Mouse (Mus musculus) megakaryocyte-erythroid progenitor cell, adult 5-6 weeks (primary cell): Measurements from ENCODE around the gene Haghl. TPM values are rescaled to one million over a fixed set of nuclear protein-coding genes. Genes with fewer than 3 reads are reported as not detected.
"Not testable (repeated sequence)": the region's sequence is repeated elsewhere in the genome, so short reads cannot be mapped to it uniquely, and the experiment has no call there.

Experiments used
- ATAC-seq: replicated peaks from 2 replicates; pipeline ENCODE4 v1.8.0; 2016; ENCODE audit warnings: mild to moderate bottlenecking, inconsistent platforms; ENCODE audit not compliant: severe bottlenecking, poor library complexity, low FRiP score, low TSS enrichment
- total RNA-seq, 2 experiments: library from RNA; stranded (forward) in 1 of 2; stranded (reverse) in 1 of 2; fragments of 200-1000, 215-1000 nt in 1 of 2; fragments of >200 nt in 1 of 2; fragmentation: Nextera tagmentation in 1 of 2; gene quantifications; 2 replicates each; pipeline ENCODE4 v1.2.3; 2014 to 2017

Haghl gene
- total RNA-seq, 2 experiments from 2014 or later = 11.8 to 18.1 TPM

DNA sequence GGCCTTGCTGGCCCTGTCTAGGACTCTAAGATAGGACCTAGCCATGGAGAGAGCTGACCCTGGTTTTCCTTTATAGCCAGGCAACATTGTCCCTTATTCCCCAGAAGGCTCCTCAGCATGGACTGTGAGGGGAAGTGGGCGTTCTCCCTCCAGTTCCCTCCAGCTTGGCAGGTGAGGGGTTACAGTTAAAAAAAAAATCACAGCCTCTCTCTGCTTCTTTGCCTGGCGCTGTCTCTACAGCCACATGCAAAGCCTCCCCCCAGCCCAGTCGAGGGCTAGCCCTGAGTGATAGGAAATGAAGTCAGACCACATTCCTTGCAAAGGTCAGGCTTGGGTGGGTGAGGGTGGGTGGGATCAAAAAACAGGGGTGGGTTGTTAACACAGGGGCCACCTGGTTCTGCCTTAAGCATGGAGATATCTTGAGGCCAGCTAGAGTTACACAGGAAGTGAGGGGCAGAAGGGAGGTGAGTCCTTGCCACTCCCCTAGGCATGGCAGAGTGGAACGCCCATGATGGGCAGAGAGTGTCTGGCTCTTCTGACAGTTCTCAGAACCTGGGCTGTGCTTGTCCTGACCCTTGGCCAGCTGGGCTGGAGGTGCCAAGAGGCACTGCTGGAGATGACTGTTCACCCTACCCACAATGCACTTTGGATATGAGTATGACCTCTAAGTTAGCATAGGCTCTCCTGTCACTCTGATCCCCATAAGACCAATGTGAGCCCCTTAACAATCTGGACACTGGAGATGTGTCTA, 29.7 kb downstream of the Haghl start:
- ATAC-seq = no peak

DNA sequence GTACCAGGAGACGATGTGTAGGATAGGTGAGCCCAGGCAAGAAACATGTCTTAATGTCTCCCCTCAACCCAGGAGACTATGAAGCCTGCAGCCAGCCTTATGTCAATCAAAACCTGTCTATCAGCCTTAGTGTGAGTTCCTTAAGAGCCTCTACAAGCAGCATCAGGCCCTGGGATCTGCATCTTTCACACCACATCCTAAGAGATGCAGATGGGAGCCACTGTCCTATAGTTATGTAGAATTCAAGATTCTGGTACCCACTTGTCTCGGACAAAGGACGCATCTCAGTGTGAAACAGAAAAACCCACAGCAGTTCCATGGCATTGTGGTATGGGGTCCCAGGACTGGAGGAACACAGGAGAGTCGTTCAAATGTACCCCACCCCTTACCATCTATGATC, 30.4 kb downstream of the Haghl start:
- no peak for ATAC-seq

DNA sequence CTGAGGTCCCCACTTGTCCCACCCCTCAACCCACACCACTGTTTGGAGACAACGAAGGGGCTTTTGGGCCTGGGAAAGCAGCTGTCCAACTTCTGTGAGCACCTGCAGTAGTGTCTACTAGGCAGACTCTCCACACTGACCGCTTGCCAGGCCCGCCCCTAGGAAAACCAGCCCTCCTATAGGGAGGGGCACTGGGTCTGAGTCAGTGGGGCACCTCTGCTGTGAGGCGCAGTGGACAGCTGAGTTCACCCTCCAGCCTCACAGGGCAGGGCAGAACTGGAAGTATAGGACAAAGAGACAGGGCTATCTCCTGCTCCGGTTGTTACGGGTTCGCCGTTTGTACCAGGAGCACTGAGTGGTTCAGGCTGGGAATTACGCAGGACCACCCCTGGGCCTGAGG, 31.2 kb downstream of the Haghl start, which contains the start of gene Msln:
Msln (minus strand) TSS at position 138 of the 400 bp plus-strand sequence.
- ATAC-seq = no peak

DNA sequence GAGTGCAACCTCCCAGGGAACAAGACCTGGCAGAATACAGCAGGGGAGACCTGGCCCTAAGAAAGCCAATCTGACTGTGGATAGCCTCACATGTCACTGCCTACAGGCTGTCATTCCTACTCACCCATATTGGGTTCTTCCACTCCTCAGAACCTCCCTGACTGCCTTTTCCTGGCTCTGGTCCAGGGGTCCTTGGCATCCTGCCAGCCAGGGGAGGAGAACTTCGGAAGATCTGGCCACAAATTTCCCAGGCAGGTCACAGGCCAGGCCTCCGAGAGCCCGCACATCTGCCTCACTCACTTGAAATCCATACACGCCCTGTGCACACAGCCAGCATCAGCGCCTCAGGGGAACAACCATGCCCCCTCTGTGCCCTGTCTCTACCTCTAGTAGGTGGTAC, 34.0 kb downstream of the Haghl start:
- ATAC-seq = no peak

DNA sequence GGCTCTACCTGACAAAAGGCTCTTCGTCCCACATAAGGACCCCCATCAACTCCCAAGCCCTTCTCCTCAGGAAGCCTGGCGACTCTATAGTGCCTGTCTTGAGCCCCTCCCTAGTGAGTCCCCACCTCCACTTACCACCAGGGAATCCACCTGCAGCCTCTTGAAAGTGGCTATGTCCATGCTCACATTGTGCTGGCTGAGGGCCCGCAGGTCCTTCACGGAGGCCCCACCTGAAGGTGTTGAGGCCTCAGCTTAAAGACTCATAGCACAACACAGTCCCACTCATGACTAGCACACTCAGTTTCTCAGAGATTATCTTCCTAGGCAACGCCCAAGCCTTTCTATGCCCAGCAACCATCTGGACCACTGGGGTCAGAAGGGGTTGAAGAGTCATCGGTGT, 36.2 kb downstream of the Haghl start:
- no peak for ATAC-seq

DNA sequence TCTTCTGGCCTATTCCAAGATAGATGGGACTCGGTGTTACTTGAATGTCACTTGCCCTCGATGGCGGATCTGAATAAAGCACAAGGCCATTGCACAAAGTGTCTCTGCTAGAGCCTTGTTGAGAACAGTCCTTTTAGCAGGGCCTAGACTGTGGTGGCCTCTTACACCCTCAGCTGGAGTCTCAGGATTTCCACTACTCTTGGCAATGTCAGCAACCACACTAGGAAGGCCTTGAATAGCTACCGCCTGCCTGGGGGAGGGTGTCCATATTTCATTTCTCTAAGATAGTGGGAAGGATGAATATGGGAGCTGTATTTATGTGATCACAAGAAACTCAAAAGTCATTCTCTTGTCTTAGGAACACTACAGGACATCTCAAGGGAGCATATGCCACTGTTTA, 37.2 kb downstream of the Haghl start:
- no peak for ATAC-seq

DNA sequence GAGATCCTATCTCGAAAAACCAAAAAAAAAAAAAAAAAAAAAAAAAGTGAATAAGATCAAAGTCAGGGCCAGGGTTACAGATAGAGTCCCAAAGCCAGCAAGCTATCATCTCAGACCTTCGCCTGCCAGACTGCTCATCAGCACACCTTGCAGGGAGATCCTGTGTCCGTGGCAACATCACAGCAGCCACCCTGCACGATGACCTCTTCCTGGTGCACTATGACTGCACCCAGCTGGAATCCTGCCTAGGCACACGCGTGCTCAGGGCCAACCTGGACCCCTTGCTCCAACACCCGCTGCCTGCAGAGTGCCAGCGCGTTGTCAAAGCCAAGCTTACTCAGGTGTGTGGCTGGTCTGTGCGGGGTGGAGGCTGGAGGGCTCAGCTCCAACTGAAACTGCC, 41.2 kb downstream of the Haghl start:
- ATAC-seq = no peak

DNA sequence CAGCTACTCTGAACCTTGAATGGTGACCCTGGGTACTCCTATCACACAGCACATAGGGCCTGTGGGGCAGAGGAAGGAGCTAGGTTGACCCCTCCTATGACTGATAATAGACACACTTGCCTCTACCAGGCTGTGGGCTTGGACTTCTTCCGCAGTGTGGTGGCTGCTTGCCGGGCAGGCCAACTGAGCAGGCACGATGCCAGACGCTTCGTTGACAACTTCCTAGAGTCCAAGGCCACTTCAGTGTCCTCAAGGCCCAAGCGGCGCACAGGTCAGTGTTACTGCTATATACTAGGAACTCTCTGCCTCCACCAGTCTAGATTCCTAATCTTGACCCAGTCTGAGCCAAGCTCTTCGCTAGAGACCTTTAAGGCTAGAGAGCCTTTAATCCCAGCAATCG, 41.6 kb downstream of the Haghl start:
- no peak for ATAC-seq

DNA sequence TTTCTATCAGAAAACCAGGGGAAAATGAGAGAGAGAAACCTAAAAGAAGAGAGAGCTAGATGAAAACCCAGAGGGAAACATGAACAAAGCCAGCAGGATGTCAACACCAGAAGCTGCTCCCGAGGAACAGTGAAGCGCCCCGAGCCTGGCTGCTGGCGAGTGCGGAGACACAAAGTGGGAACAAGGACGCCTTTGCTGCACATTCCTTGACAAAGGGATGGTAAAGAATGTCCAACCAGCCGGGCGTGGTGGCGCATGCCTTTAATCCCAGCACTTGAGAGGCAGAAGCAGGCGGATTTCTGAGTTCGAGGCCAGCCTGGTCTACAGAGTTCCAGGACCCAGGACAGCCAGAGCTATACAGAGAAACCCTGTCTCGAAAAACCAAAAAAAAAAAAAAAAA, 44.0 kb downstream of the Haghl start:
- ATAC-seq = not testable (repeated sequence)

DNA sequence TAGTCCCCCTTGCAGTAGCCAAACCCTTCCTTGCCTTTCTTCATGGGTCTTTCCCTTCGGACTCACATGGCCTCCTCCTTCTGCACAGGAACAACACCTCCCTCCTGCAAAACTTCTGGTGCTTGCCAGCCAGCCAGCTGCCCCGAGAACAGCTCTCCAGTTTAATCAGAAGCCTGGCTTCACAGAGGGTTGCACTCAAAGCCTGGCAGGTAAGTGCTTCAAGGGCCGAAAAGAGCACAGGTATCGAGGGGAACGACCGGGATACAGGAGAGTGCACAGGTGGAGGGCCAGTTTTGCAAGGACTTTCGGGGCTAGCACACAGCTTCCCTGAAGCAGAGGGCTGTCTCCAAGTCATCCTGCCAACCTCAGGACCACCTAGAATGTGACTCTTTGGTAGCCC, 46.6 kb downstream of the Haghl start:
- no peak for ATAC-seq

DNA sequence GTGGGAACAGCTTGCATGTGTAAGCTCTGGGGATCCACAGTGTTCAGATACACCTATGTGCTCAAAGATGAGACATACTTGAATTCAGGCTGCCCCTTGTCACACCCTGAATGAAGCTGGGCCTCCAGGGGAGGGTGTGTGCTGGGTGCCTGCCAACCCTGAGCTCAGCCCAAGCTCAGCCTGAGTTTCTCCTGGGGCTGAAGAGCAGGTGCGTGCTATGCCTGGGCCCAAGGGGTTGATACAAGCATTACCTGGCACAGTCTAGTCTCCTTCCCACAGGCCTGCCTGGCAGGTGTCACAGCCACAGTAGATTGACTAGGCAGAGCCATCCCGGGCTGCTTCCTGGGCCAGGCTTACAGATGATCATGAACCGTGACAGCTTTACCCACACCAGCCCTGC, 49.7 kb downstream of the Haghl start, which contains the start of gene Mslnl:
Mslnl (plus strand) TSS at position 298 of the 400 bp plus-strand sequence.
- ATAC-seq = no peak

DNA sequence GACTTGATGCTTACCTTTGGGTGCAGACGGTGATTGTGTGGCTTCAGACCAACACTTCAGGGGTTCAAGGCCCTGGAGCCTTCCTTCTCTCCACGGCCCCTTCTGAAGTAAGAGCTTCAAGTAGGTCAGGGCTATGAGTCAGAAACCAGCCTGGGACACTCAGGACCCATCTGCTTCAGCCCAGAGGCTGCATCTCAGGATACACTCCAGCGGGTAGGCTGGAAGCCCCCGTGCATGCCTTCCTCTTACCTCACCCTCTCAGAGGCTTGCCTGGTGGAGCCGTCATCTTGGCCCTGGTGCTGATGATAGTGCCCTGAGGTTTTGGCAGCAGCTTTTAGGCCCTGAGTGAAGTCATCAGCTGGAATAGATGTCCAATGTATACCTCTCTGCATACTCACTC, 50.2 kb downstream of the Haghl start:
- no peak for ATAC-seq

DNA sequence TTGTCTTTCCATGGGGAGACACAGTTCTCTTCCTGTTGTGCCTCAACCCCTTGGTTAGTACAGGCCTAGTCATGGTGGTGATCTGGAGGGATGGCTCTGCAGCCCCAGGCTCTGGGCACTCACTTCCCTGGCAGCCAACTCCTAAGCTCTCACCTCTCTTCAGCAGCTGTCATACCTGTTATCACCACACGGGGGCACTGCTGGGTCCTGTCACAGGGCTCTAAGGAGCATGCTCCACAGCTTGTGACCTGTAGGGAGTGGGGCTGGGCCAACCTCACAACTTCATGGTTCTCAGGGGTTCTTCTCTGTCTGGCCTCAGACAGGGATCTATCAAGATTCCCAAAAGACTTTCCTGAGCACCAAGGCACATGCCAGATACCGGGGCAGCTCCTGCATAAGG, 53.4 kb downstream of the Haghl start:
- ATAC-seq = peak; percentile 24; the same call in 1 of the 2 replicates

Other genes starting within 250 kb of the Haghl start
- gene Sox8, start 215.0 kb downstream of the Haghl start, total RNA-seq (2014; fragmentation: Nextera tagmentation) = not detected in 2 replicates
- not detected in 2 replicates for gene Sox8, start 215.0 kb downstream of the Haghl start, total RNA-seq (2017)
- 17.6 and 24.2 TPM in 2 replicates for gene Lmf1, start 206.6 kb downstream of the Haghl start, total RNA-seq (2014; fragmentation: Nextera tagmentation)
- gene Lmf1, start 206.6 kb downstream of the Haghl start, total RNA-seq (2017) = 3.2 and 4.8 TPM in 2 replicates
- gene Gng13, start 68.5 kb downstream of the Haghl start, total RNA-seq (2014; fragmentation: Nextera tagmentation) = not detected in 2 replicates
- gene Gng13, start 68.5 kb downstream of the Haghl start, total RNA-seq (2017) = not detected in 2 replicates
- 59.0 and 65.4 TPM in 2 replicates for gene Chtf18, start 58.3 kb downstream of the Haghl start, total RNA-seq (2014; fragmentation: Nextera tagmentation)
- gene Chtf18, start 58.3 kb downstream of the Haghl start, total RNA-seq (2017) = 39.0 and 53.3 TPM in 2 replicates
- 14.9 and 17.8 TPM in 2 replicates for gene Rpusd1, start 58.0 kb downstream of the Haghl start, total RNA-seq (2014; fragmentation: Nextera tagmentation)
- gene Rpusd1, start 58.0 kb downstream of the Haghl start, total RNA-seq (2017) = 1.8 and 2.1 TPM in 2 replicates
- gene Mslnl, start 49.6 kb downstream of the Haghl start, total RNA-seq (2014; fragmentation: Nextera tagmentation) = not detected in 2 replicates
- not detected in 2 replicates for gene Mslnl, start 49.6 kb downstream of the Haghl start, total RNA-seq (2017)
- not detected in 2 replicates for gene Msln, start 31.3 kb downstream of the Haghl start, total RNA-seq (2014; fragmentation: Nextera tagmentation)
- not detected in 2 replicates for gene Msln, start 31.3 kb downstream of the Haghl start, total RNA-seq (2017)
- 20.4 and 29.9 TPM in 2 replicates for gene Narfl, start 11.9 kb downstream of the Haghl start, total RNA-seq (2014; fragmentation: Nextera tagmentation)
- gene Narfl, start 11.9 kb downstream of the Haghl start, total RNA-seq (2017) = 10.3 and 23.8 TPM in 2 replicates
- 1.2 TPM in 1 of 2 replicates, not detected in the other for gene Ccdc78, start 907 bp upstream of the Haghl start, total RNA-seq (2014; fragmentation: Nextera tagmentation)
- 0.15 TPM in 1 of 2 replicates, not detected in the other for gene Ccdc78, start 907 bp upstream of the Haghl start, total RNA-seq (2017)
- gene Fam173a, start 7.2 kb upstream of the Haghl start, total RNA-seq (2014; fragmentation: Nextera tagmentation) = 62.4 and 172 TPM in 2 replicates
- gene Fam173a, start 7.2 kb upstream of the Haghl start, total RNA-seq (2017) = 11.1 and 21.4 TPM in 2 replicates
- gene AC134908.4, start 10.0 kb upstream of the Haghl start, total RNA-seq (2014; fragmentation: Nextera tagmentation) = 19.1 TPM in 1 of 2 replicates, not detected in the other
- not detected in 2 replicates for gene AC134908.4, start 10.0 kb upstream of the Haghl start, total RNA-seq (2017)
- 20.6 and 22.9 TPM in 2 replicates for gene Metrn, start 11.5 kb upstream of the Haghl start, total RNA-seq (2014; fragmentation: Nextera tagmentation)
- gene Metrn, start 11.5 kb upstream of the Haghl start, total RNA-seq (2017) = 11.3 and 15.5 TPM in 2 replicates
- 0.26 TPM in 1 of 2 replicates, not detected in the other for gene Fbxl16, start 23.4 kb upstream of the Haghl start, total RNA-seq (2014; fragmentation: Nextera tagmentation)
- not detected in 2 replicates for gene Fbxl16, start 23.4 kb upstream of the Haghl start, total RNA-seq (2017)
- gene Wdr24, start 38.0 kb upstream of the Haghl start, total RNA-seq (2014; fragmentation: Nextera tagmentation) = 16.6 and 33.3 TPM in 2 replicates
- 15.5 and 17.2 TPM in 2 replicates for gene Wdr24, start 38.0 kb upstream of the Haghl start, total RNA-seq (2017)
- gene Jmjd8, start 43.2 kb upstream of the Haghl start, total RNA-seq (2014; fragmentation: Nextera tagmentation) = 20.1 and 31.7 TPM in 2 replicates
- gene Jmjd8, start 43.2 kb upstream of the Haghl start, total RNA-seq (2017) = 19.5 and 21.5 TPM in 2 replicates
- gene Stub1, start 47.7 kb upstream of the Haghl start, total RNA-seq (2014; fragmentation: Nextera tagmentation) = 89.4 and 112 TPM in 2 replicates
- gene Stub1, start 47.7 kb upstream of the Haghl start, total RNA-seq (2017) = 77.6 and 77.7 TPM in 2 replicates
- gene Rhbdl1, start 51.6 kb upstream of the Haghl start, total RNA-seq (2014; fragmentation: Nextera tagmentation) = 0.50 and 2.0 TPM in 2 replicates
- 0.30 and 0.47 TPM in 2 replicates for gene Rhbdl1, start 51.6 kb upstream of the Haghl start, total RNA-seq (2017)
- 1.7 and 6.4 TPM in 2 replicates for gene Gm20683, start 56.1 kb upstream of the Haghl start, total RNA-seq (2014; fragmentation: Nextera tagmentation)
- gene Gm20683, start 56.1 kb upstream of the Haghl start, total RNA-seq (2017) = not detected in 2 replicates
- 51.2 and 54.8 TPM in 2 replicates for gene Rhot2, start 59.2 kb upstream of the Haghl start, total RNA-seq (2014; fragmentation: Nextera tagmentation)
- 21.3 and 27.4 TPM in 2 replicates for gene Rhot2, start 59.2 kb upstream of the Haghl start, total RNA-seq (2017)
- 43.3 and 47.4 TPM in 2 replicates for gene Wdr90, start 75.8 kb upstream of the Haghl start, total RNA-seq (2014; fragmentation: Nextera tagmentation)
- gene Wdr90, start 75.8 kb upstream of the Haghl start, total RNA-seq (2017) = 4.6 and 10.0 TPM in 2 replicates
- gene Mcrip2, start 83.1 kb upstream of the Haghl start, total RNA-seq (2014; fragmentation: Nextera tagmentation) = 87.4 and 109 TPM in 2 replicates
- 35.6 and 40.8 TPM in 2 replicates for gene Mcrip2, start 83.1 kb upstream of the Haghl start, total RNA-seq (2017)
- gene Mettl26, start 89.4 kb upstream of the Haghl start, total RNA-seq (2014; fragmentation: Nextera tagmentation) = 26.3 and 37.6 TPM in 2 replicates
- 9.3 and 19.8 TPM in 2 replicates for gene Mettl26, start 89.4 kb upstream of the Haghl start, total RNA-seq (2017)
- gene Wfikkn1, start 95.2 kb upstream of the Haghl start, total RNA-seq (2014; fragmentation: Nextera tagmentation) = 0.87 TPM in 1 of 2 replicates, not detected in the other
- gene Wfikkn1, start 95.2 kb upstream of the Haghl start, total RNA-seq (2017) = 0.19 and 1.4 TPM in 2 replicates
- 2.4 and 8.9 TPM in 2 replicates for gene Rab40c, start 134.1 kb upstream of the Haghl start, total RNA-seq (2014; fragmentation: Nextera tagmentation)
- gene Rab40c, start 134.1 kb upstream of the Haghl start, total RNA-seq (2017) = 7.9 and 30.2 TPM in 2 replicates
- 211 and 231 TPM in 2 replicates for gene Pigq, start 159.3 kb upstream of the Haghl start, total RNA-seq (2014; fragmentation: Nextera tagmentation)
- gene Pigq, start 159.3 kb upstream of the Haghl start, total RNA-seq (2017) = 102 and 156 TPM in 2 replicates
- not detected in 2 replicates for gene Nhlrc4, start 159.3 kb upstream of the Haghl start, total RNA-seq (2014; fragmentation: Nextera tagmentation)
- not detected in 2 replicates for gene Nhlrc4, start 159.3 kb upstream of the Haghl start, total RNA-seq (2017)
- not detected in 2 replicates for gene A930017K11Rik, start 166.9 kb upstream of the Haghl start, total RNA-seq (2014; fragmentation: Nextera tagmentation)
- 0.05 TPM in 1 of 2 replicates, not detected in the other for gene A930017K11Rik, start 166.9 kb upstream of the Haghl start, total RNA-seq (2017)
- 14.8 and 18.4 TPM in 2 replicates for gene Capn15, start 200.1 kb upstream of the Haghl start, total RNA-seq (2014; fragmentation: Nextera tagmentation)
- gene Capn15, start 200.1 kb upstream of the Haghl start, total RNA-seq (2017) = 1.7 and 3.5 TPM in 2 replicates